Mouse (Mus musculus) heart, embryonic 14.5 days (tissue): ENCODE data around the gene Srp14. TPM values are rescaled to one million over a fixed set of nuclear protein-coding genes. Genes with fewer than 3 reads are reported as not detected.
A peak's percentile ranks its signal among the peaks of the same experiment; 100 is the strongest.

Experiments used
- ATAC-seq: fragments of 200-750 bp; cut with Nextera tagmentation; 2 replicates; pipeline ENCODE4 v1.8.0; 2017; ENCODE audit warnings: low read depth, moderate TSS enrichment; ENCODE audit not compliant: insufficient number of reproducible peaks, insufficient read depth, low FRiP score
- H3K27ac ChIP-seq, 2 experiments: fragments of 200-500 bp in 1 of 2; fragments of 300-500 bp in 1 of 2; sonication (generic) in 1 of 2; replicated peaks in 1 of 2; 2 replicates each; pipeline ENCODE4 v1.5.1; 2012 to 2014; ENCODE audit warnings: low read depth in 2 of 2, low read length in 2 of 2, control low read depth in 1 of 2, mild to moderate bottlenecking in 1 of 2, mixed read lengths in 1 of 2; ENCODE audit not compliant: control insufficient read depth in 1 of 2, insufficient read depth in 1 of 2
- H3K27me3 ChIP-seq: fragments of 300-500 bp; sonication (generic); 2 replicates; pipeline ENCODE4 v1.6.1; 2014; ENCODE audit warnings: mild to moderate bottlenecking, low read length, control low read depth; ENCODE audit not compliant: control insufficient read depth, insufficient read depth
- H3K36me3 ChIP-seq: fragments of 300-500 bp; sonication (generic); 2 replicates; pipeline ENCODE4 v1.6.1; 2014; ENCODE audit warnings: mild to moderate bottlenecking, control low read depth, low read length, mixed read lengths; ENCODE audit not compliant: control insufficient read depth, insufficient read depth
- H3K4me1 ChIP-seq, 2 experiments: fragments of 200-500 bp in 1 of 2; fragments of 300-500 bp in 1 of 2; sonication (generic) in 1 of 2; 2 replicates each; pipeline ENCODE4 v1.6.1; 2012 to 2014; ENCODE audit warnings: low read length in 2 of 2, control low read depth in 1 of 2, mixed read lengths in 1 of 2; ENCODE audit not compliant: control insufficient read depth in 2 of 2, insufficient read depth in 2 of 2
- H3K4me2 ChIP-seq: fragments of 300-500 bp; sonication (generic); 2 replicates; pipeline ENCODE4 v1.6.1; 2014; ENCODE audit warnings: mild to moderate bottlenecking, low read length
- H3K4me3 ChIP-seq, 2 experiments: fragments of 200-500 bp in 1 of 2; fragments of 300-500 bp in 1 of 2; sonication (generic) in 1 of 2; 2 replicates each; pipeline ENCODE4 v1.5.1; 2012 to 2014; ENCODE audit warnings: low read length in 2 of 2, mild to moderate bottlenecking in 2 of 2, control low read depth in 1 of 2, low read depth in 1 of 2, moderate library complexity in 1 of 2; ENCODE audit not compliant: control insufficient read depth in 1 of 2, insufficient read depth in 1 of 2
- H3K9ac ChIP-seq: fragments of 300-500 bp; sonication (generic); 2 replicates; pipeline ENCODE4 v1.6.1; 2014; ENCODE audit warnings: mild to moderate bottlenecking, low read length
- H3K9me3 ChIP-seq: fragments of 300-500 bp; sonication (generic); 2 replicates; pipeline ENCODE4 v1.6.1; 2016; ENCODE audit warnings: low read length, control low read depth; ENCODE audit not compliant: control insufficient read depth
- WGBS: fragments of 180-500 bp; shearing (Covaris S2); extraction: QIAGEN DNeasy Blood & Tissue Kit; methylation state at CpG from one replicate; pipeline ENCODE4 v1.1.7; 2014; 5-methylcytosine and 5-hydroxymethylcytosine counted together
- polyA plus RNA-seq: library from polyadenylated mRNA; unstranded; fragments of >200 nt; fragmentation: Nextera tagmentation; extraction: Ambion mirVana; gene quantifications from 2 replicates; pipeline ENCODE4 v1.2.1, GENCODE M21; 2014

Srp14 gene
- polyA plus RNA-seq, 1 experiment from 2014 or later: 239 TPM

DNA sequence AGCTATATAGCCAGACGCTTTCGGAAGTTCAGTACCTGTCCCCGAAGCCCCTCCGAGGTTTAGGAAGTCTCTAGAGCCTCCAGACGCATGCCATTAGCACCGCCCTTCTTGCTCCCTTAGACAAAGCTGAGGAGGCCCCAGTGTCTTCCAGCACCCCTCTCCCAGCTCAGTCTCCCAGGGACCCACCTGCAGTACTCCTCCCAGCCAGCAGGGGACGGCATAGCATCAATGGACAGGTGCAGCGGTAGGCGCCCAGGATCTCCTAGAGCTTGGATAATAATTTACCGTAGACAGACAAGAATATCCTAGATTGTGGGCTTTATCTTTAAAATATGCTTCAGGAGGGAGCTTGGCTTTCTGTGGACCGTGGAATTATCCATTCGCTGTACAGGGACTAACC is 7.4 kb upstream of the Srp14 start:
- no peaks in the 10 kb centered on the region for H3K36me3 ChIP-seq
- WGBS: 17% methylated on average over 12 of the region's 12 CpGs

DNA sequence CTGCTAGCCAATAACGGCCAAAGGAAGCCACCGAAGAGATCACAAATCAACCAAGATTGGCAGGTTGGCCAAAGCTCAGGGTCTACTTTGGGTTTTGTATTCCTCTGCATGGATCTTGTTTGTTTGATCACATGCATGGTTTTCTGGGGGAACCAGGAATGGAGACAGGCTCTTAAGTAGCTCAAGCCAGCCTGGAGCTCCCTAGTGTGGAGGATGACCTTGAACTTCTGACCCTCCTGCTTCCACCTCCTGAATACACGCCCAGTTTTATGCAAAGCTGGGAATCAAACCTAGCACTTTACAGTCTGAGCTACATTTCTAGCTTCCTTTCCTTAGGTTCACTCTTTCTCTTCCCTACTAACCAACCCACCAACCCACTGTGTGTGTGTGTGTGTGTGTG is 5.9 kb upstream of the Srp14 start:
- no peaks in the 10 kb centered on the region for H3K27me3 ChIP-seq

More for the DNA sequence above, 7.4 kb upstream of the Srp14 start:
- ATAC-seq: no peak
- Histone ChIP-seq H3K4me3 (no peak overlapping the region), H3K9me3 (no peaks in the 10 kb centered on the region), H3K9ac (no peak overlapping the region; the same call in 1 of the 2 replicates), H3K27me3 (no peaks in the 10 kb centered on the region), H3K27ac (no peak overlapping the region), H3K4me1 (peaks cover 11 to 16% of the 10 kb centered on the region in 2 experiments), H3K4me2 (0 out of 2 replicates have a peak overlapping the region, but pooled peaks have one; percentile 25)

DNA sequence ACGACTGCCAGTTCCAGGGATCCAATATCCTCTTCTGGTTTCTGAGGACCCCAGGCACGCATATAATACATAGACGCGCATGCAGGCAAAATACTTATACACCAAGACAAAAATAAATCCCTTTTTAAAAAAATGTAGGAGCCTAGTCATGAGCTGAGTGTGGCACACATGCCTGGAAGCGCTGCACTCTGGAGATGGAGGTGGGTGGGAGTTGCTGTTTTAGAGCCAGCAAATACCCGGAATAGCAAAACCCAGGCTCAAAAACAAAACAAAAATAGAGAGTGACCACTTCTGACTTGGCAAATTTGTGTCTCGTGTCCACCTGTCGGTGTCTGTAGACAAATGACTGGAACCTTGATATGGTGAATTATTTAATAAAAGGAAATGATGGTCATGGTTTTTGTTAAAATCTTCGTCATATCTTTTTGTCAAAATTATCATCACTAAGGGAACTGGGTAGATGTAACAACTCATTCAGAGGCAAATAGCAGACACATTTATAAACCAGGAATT is 4.9 kb upstream of the Srp14 start:
- H3K4me2 ChIP-seq: no peak overlapping the region
- H3K4me3 ChIP-seq: no peak overlapping the region
- 78% methylated on average over 9 of the region's 9 CpGs for WGBS
- no peaks in the 10 kb centered on the region for H3K4me1 ChIP-seq
- H3K27ac ChIP-seq: no peak overlapping the region
- H3K36me3 ChIP-seq: no peaks in the 10 kb centered on the region
- no peaks in the 10 kb centered on the region for H3K9me3 ChIP-seq
- no peak overlapping the region for H3K9ac ChIP-seq
- no peak for ATAC-seq
- no peaks in the 10 kb centered on the region for H3K27me3 ChIP-seq

More for the DNA sequence above, 5.9 kb upstream of the Srp14 start:
- no peaks in the 10 kb centered on the region for H3K36me3 ChIP-seq
- H3K4me2 ChIP-seq: no peak overlapping the region
- no peak overlapping the region for H3K9ac ChIP-seq
- ATAC-seq: no peak
- WGBS: 78% methylated on average over 3 of the region's 3 CpGs
- no peak overlapping the region for H3K4me3 ChIP-seq
- peaks cover 5 to 7% of the 10 kb centered on the region in 2 experiments for H3K4me1 ChIP-seq
- no peaks in the 10 kb centered on the region for H3K9me3 ChIP-seq
- no peak overlapping the region for H3K27ac ChIP-seq

DNA sequence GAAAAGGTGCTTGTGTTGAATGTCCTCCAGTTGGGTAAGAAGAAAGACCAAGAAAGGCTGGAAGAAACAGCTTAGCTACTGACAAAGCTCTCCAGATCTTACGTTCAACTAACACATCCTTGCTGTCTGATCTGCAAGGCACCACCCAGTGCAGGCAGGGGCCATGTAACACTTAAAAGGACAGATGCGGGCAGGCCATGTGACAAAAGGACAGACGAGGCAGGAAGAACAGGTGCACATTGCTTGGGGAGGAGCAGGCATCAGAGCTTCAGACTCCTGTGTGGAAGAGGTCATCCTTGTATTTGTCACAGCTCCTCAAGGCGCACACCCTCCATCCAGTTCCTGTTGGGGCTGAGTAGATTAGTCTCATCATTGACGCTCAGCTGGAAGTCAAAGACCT is 3.5 kb upstream of the Srp14 start:
- peaks cover 5 to 9% of the 10 kb centered on the region in 2 experiments for H3K4me1 ChIP-seq
- no peak overlapping the region for H3K9ac ChIP-seq
- H3K36me3 ChIP-seq: peaks cover under 1% of the 10 kb centered on the region; the same call in 1 of the 2 replicates
- no peak overlapping the region for H3K4me3 ChIP-seq
- no peak overlapping the region for H3K27ac ChIP-seq
- no peaks in the 10 kb centered on the region for H3K27me3 ChIP-seq
- H3K4me2 ChIP-seq: no peak overlapping the region
- 73% methylated on average over 5 of the region's 5 CpGs for WGBS
- no peaks in the 10 kb centered on the region for H3K9me3 ChIP-seq
- ATAC-seq: no peak

DNA sequence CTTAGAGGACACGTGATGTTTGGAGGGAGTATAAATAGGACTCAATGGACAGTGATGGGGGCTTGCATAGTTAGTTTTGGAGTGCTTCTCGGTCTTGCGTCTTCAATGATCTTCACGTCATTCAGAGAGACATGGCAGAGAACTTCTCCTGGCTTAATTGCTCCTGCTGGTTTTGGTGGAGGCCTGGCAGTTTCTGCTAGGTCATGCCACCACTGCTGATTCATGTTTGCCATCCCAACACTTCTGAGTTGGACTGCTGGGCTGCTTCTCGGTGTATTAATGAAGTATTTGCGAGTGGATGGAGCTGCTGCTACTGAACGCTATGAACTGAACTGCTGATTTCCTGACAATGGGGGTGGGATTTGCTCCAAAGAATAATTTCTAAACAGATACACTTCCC is 1.4 kb upstream of the Srp14 start:
- Histone ChIP-seq H3K4me2 (no peak overlapping the region), H3K9me3 (no peaks in the 10 kb centered on the region), H3K27me3 (no peaks in the 10 kb centered on the region), H3K36me3 (peaks cover 22% of the 10 kb centered on the region), H3K4me3 (no peak overlapping the region), H3K9ac (no peak overlapping the region), H3K4me1 (peaks cover 5 to 12% of the 10 kb centered on the region in 2 experiments), H3K27ac (no peak overlapping the region)
- WGBS: 87% methylated on average over 7 of the region's 7 CpGs
- ATAC-seq: no peak

DNA sequence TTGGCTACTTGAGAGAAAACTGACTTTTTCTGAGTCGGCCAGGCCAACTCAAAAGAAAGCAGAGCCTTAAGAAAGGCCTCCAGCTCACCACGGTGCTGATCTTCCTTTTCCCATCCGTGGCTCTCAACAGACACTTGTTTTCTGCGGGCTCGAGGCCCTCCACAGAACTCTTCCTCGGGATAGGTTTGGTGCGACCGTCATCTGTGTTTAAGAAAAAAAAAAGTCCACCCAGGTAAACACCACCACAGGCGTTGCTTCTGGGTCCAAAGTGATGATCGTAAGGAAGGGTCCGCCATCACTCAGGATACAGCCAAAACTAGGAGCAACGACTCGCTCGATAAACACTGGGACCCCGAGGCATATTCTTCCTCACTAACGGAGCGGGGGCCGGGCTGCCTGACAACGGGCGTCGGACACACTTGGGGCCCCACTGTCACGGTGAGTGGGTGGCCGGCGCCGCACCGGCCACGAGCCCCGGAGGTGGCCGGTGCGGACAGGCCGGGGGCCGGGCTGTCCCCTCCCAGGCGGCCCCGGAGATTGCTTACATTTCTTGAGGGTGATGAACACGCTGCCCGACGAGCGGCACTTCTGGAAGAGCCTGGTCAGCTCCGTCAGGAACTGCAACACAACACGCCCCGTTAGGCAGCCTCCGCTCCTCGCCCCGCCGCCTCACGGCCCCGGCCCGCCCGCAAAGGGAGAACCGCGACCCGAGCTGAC is 520 bp downstream of the Srp14 start:
- H3K4me3 ChIP-seq: peak overlapping the region; percentile 85 to 90
- H3K9me3 ChIP-seq: no peaks in the 10 kb centered on the region
- peaks cover 5 to 12% of the 10 kb centered on the region in 2 experiments for H3K4me1 ChIP-seq
- no peaks in the 10 kb centered on the region for H3K27me3 ChIP-seq
- peak overlapping the region; percentile 93 for H3K9ac ChIP-seq
- WGBS: 2% methylated on average over 52 of the region's 52 CpGs
- ATAC-seq: peak; percentile 27; the same call in 1 of the 2 replicates
- peaks cover 41% of the 10 kb centered on the region for H3K36me3 ChIP-seq
- peak overlapping the region; percentile 97 for H3K4me2 ChIP-seq
- H3K27ac ChIP-seq: peak overlapping the region; percentile 76 to 82

DNA sequence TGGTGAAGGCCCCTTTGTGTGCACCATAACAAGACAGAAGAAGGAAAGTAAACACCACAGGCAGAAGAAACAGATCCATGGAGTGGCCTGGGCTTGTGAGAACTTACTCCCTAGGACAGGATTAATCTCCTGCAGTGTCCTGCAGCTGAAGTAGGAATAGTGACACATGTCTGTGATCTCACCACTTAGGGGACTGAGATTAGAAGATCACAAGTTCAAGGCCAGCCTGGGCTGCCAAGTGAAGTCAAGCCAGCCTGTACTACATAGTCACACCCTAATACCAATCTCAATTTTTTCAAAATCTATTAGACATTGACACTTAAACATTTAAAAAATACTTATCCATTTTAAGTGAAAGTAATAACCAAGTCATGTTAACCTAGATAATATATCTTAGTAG is 11.2 kb downstream of the Srp14 start:
- Histone ChIP-seq H3K4me2 (no peak overlapping the region), H3K27ac (no peak overlapping the region), H3K9me3 (no peaks in the 10 kb centered on the region), H3K9ac (no peak overlapping the region), H3K36me3 (peaks cover 94% of the 10 kb centered on the region), H3K4me3 (no peak overlapping the region), H3K27me3 (no peaks in the 10 kb centered on the region), H3K4me1 (no peaks in the 10 kb centered on the region; a peak in 1 of 4 replicates)
- ATAC-seq: no peak
